Mouse (Mus musculus) thymus, adult 2 months (tissue): ENCODE measurements around the gene Erap1. TPM values are rescaled to one million over a fixed set of nuclear protein-coding genes. Genes with fewer than 3 reads are reported as not detected.
"Not testable (repeated sequence)": the region's sequence is repeated elsewhere in the genome, so short reads cannot be mapped to it uniquely, and the experiment has no call there.

Experiments
- DNase-seq: peaks from one replicate; pipeline ENCODE4 v3.0.0; 2021
- H3K27ac ChIP-seq: fragments of 200-500 bp; 2 replicates; pipeline ENCODE4 v1.5.1; 2012; ENCODE audit warnings: low read length, control low read depth; ENCODE audit not compliant: control insufficient read depth, insufficient read depth
- H3K27me3 ChIP-seq: fragments of 200-500 bp; 2 replicates; pipeline ENCODE4 v1.6.1; 2012; ENCODE audit warnings: mild to moderate bottlenecking, low read length, moderate library complexity, mixed read lengths; ENCODE audit not compliant: control insufficient read depth, insufficient read depth
- H3K36me3 ChIP-seq: fragments of 200-500 bp; 2 replicates; pipeline ENCODE4 v1.6.1; 2012; ENCODE audit warnings: mild to moderate bottlenecking, low read length, moderate library complexity; ENCODE audit not compliant: control insufficient read depth, insufficient read depth
- H3K4me1 ChIP-seq: fragments of 200-500 bp; replicated peaks from 2 replicates; pipeline ENCODE4 v1.6.1; 2012; ENCODE audit warnings: low read length; ENCODE audit not compliant: control insufficient read depth, insufficient read depth
- H3K4me3 ChIP-seq: fragments of 200-500 bp; 2 replicates; pipeline ENCODE4 v1.5.1; 2012; ENCODE audit warnings: mild to moderate bottlenecking, low read length, control low read depth, moderate library complexity; ENCODE audit not compliant: control insufficient read depth, insufficient read depth
- CTCF ChIP-seq: fragments of 200-500 bp; IDR thresholded peaks from 2 replicates; pipeline ENCODE4 v1.5.1; 2012; ENCODE audit warnings: mild to moderate bottlenecking, control low read depth, low read length, moderate library complexity, borderline replicate concordance; ENCODE audit not compliant: control insufficient read depth, poor library complexity, insufficient read depth; ENCODE audit errors: extremely low read depth
- POLR2A ChIP-seq: fragments of 200-500 bp; IDR thresholded peaks from 2 replicates; pipeline ENCODE4 v1.6.1; 2012; ENCODE audit warnings: mild to moderate bottlenecking, low read length, control low read depth, moderate library complexity; ENCODE audit not compliant: control insufficient read depth, poor library complexity, insufficient read depth; ENCODE audit errors: extremely low read depth
- WGBS: fragments of 180-500 bp; shearing (Covaris S2); methylation state at CpG from one replicate; pipeline ENCODE4 v1.1.7; 2018; 5-methylcytosine and 5-hydroxymethylcytosine counted together
- polyA plus RNA-seq: library from polyadenylated mRNA; depleted of rRNA; stranded (reverse); fragments of >200 nt; gene quantifications from 2 replicates; pipeline ENCODE4 v1.2.3, GENCODE M21; 2012

The Erap1 gene
- polyA plus RNA-seq, 1 experiment = 29.3 TPM

DNA sequence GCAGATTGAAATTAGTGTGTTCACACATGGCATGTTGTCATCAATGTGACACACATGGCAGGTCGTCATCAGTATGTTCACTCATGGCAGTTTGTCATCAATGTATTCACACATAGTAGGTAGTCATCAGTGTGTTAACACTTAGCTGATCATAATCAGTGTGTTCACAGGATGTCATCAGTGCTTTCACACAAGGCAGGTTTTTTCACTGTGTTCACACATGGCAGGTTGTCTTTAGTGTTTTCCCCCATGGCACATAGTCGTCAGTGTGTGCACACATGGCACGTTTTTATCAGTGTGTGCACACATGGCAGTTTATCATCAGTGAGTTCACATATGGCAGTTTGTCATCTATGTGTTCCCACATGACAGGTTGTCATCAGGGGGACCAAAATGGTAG, 6.5 kb upstream of the Erap1 start:
- H3K27me3 ChIP-seq = no peaks in the 10 kb centered on the region
- no peak overlapping the region for H3K27ac ChIP-seq
- TF ChIP-seq POLR2A (no peak), CTCF (no peak)
- 92% methylated on average over 3 of the region's 3 CpGs for WGBS
- no peaks in the 10 kb centered on the region for H3K36me3 ChIP-seq
- no peak overlapping the region for H3K4me3 ChIP-seq
- H3K4me1 ChIP-seq = no peaks in the 10 kb centered on the region
- no peak for DNase-seq

DNA sequence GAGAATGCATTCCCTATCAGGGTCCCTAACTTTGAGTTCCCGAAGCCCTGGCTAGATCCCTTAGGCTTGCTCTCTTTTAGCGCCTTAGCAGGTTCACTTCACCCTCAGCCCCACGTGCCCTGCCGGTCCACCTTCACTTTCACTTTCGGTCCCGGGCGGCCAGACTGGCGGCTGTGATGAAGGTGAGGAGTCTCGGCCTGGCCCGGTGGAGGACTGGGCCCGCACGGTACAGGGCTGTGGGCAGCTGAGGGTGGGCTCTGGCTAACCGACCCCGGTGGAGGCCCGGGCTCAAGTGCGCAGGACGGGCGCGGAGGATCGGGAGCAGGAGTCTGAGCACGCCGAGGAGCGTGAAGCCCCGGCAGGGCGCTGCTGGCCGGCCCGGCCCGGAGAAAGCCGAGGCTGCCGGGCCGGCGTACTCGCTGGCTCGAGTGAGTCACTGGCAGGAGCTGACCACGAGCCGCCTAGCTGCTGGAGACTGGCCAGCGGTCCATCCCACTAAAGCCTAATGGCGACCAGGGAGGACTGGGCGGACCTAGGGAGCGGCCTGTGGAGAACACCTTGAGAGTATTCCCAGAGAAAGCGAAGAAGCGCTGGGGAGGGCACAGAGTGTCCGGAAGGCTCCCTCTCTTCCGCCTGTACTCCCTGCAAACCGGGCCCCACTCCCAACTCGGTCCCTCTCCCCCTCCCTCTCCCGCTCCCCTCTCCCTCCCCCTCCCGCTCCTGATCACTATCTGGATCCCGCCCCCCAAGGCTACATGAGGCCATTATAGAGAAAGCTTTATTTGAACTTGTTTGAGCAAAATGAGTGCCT, 549 bp downstream of the Erap1 start:
- no peaks in the 10 kb centered on the region for H3K27me3 ChIP-seq
- H3K4me3 ChIP-seq = peak overlapping the region; percentile 75
- TF ChIP-seq POLR2A (peak; percentile 50; the same call in 1 of the 2 replicates), CTCF (no peak; the same call in 1 of the 2 replicates)
- no peaks in the 10 kb centered on the region for H3K4me1 ChIP-seq
- peak overlapping the region; percentile 87 for H3K27ac ChIP-seq
- H3K36me3 ChIP-seq = no peaks in the 10 kb centered on the region
- WGBS = under 1% methylated on average over 49 of the region's 49 CpGs
- peak; percentile 83 for DNase-seq

DNA sequence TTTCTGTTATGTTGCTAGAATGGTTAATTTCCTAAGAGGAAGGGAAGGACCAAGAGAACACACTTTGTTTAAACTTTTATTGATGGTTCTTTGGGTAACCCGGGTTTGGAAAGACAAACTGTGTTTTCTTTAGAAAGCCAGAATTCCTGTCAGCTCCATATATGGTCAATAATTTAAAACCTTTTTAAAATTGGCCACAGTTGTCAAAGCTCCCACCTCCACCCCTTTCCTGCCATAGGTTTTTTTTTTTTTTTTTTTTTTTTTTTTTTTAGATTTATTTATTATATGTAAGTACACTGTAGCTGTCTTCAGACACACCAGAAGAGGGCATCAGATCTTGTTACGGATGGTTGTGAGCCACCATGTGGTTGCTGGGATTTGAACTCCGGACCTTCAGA, 1.2 kb downstream of the Erap1 start:
- H3K36me3 ChIP-seq, H3K27ac ChIP-seq, H3K4me1 ChIP-seq, H3K27me3 ChIP-seq, DNase-seq: not testable (repeated sequence)
- peak overlapping the region; percentile 75; the same call in 1 of the 2 replicates for H3K4me3 ChIP-seq
- 58% methylated on average over 3 of the region's 3 CpGs for WGBS

DNA sequence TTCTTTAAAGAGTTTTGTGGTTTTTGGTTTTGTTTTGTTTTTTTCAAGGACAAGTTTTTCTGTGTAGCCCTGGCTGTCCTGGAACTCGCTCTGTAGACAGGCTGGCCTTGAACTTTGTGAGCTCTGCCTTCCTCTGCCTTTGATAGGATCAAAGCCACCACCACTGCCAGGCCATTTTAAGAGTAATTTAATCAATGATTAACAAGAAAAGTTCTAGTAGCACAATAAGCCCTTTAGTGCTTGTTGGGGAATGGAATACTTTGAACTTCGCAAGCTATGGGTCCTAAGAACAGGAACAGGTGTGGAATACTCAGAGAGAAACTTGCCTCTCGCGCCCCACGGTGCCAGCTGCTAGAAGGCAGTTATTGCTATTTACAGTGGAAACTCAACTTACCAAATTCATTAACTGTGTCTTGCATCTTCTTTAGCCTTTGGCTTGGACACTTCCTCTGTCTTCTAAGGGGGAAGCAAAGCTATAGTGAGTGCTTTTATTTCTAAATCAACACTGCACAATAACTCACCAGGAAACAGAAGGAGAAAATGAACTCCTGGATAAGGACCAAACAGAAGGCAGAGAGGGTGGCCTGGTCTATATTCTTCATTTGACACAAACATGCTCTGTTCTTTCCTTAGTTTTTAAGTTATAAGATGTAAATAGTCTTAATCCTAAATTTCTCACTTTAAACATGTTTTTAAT, 56.3 kb downstream of the Erap1 start:
- 92% methylated on average over 5 of the region's 5 CpGs for WGBS
- DNase-seq = no peak
- H3K27ac ChIP-seq = no peak overlapping the region
- no peak for TF ChIP-seq CTCF
- H3K36me3 ChIP-seq = peaks cover 13% of the 10 kb centered on the region
- H3K27me3 ChIP-seq = no peaks in the 10 kb centered on the region
- H3K4me3 ChIP-seq = no peak overlapping the region
- no peaks in the 10 kb centered on the region for H3K4me1 ChIP-seq

DNA sequence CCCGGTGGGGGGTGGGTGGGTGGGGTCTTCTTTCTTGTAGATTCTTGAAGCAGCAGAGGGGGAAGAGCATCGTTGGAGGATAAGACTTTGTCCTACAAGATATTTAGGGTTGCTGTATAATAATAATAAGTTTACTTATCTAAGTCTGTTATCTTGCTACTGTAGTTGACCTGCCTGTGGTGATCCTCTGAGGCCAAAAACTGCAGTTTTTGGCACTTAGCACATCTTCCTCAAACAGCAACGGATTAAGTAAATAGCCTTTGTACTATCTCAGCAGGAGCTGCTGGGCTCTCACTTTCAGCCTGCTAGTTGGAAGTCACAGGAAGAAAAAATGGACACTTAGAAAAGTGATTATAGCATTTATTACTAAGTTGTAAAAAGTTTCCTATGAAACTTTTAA, 56.9 kb downstream of the Erap1 start:
- H3K27me3 ChIP-seq = no peaks in the 10 kb centered on the region
- H3K36me3 ChIP-seq = peaks cover 18% of the 10 kb centered on the region
- TF ChIP-seq CTCF (no peak), POLR2A (no peak)
- H3K27ac ChIP-seq = no peak overlapping the region
- no peaks in the 10 kb centered on the region for H3K4me1 ChIP-seq
- no peak for DNase-seq
- WGBS = 93% methylated on average over 3 of the region's 3 CpGs
- no peak overlapping the region for H3K4me3 ChIP-seq

DNA sequence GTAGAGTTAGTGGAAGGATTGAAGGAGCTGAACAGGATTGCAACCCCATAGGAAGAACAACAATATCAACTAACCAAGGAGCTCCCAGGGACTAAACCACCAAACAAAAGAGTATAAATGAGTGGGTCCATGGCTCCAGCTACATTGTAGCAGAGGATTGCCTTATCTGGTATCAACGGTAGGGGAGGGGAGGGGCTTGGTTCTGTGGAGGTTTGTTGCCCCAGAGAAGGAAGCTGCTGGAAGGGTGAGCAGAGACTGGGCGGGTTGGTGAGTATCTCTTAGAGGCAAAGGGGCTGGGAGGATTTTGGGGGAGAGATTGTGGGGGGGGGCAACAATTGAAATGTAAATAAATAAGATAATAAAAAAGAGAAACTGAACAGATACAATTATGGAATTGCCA, 79.6 kb downstream of the Erap1 start:
- H3K27ac ChIP-seq = no peak overlapping the region
- H3K4me1 ChIP-seq = no peaks in the 10 kb centered on the region
- WGBS = 96% methylated on average over 2 of the region's 2 CpGs
- no peak overlapping the region for H3K4me3 ChIP-seq
- DNase-seq = no peak
- no peaks in the 10 kb centered on the region for H3K27me3 ChIP-seq
- TF ChIP-seq CTCF (no peak), POLR2A (no peak)
- peaks cover 15% of the 10 kb centered on the region; the same call in 1 of the 2 replicates for H3K36me3 ChIP-seq

DNA sequence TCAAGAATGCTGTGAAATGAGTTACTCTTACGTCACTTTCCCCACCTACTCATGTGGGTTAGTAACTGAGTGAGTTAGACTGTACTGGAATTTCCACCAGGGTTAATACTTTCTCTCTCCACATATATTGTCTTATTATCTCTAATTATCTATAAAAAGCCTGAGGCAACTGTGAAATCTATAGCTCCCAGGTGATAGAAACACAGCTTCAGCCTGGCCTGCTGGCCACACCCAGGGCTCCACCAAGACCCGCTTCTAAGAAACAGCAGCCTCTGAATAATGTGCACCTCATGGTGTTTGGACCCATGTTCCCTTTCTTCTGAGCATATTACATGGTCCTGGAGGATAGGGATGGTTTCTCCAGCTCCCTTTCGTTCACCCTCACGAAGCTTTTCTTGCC, 94.4 kb downstream of the Erap1 start:
- H3K36me3 ChIP-seq = peaks cover 69% of the 10 kb centered on the region
- no peak overlapping the region for H3K27ac ChIP-seq
- H3K27me3 ChIP-seq = no peaks in the 10 kb centered on the region
- H3K4me3 ChIP-seq = no peak overlapping the region
- no peak for DNase-seq
- H3K4me1 ChIP-seq = no peaks in the 10 kb centered on the region
- over 99% methylated on average over 4 of the region's 4 CpGs for WGBS
- TF ChIP-seq CTCF (no peak), POLR2A (no peak)
